Mouse (Mus musculus): Measurements from ENCODE around the gene Palm2.

- no peak for TF ChIP-seq POLR2A (IDR thresholded peaks at IDR 0.05; ENCODE audit: borderline replicate concordance, extremely low read depth, low read depth, low read length)
- TF ChIP-seq CTCF (IDR thresholded peaks at IDR 0.05; ENCODE audit: insufficient read depth, low read length), result no peak
Measured at GRCm38 (mm10) chr4:57716735-57717134, 282.7 kb downstream of the Palm2 start.
